Mouse (Mus musculus) Muller cell, postnatal 12 days (primary cell): ENCODE measurements at regions not wholly inside any gene's neighbourhood (a gene's known extent, or its start where the extent isn't known, plus 50 kb on each side); places are given as distances from the start of the nearest gene placed in this dataset.

Experiments
- DNase-seq: peaks from one replicate; pipeline ENCODE4 v3.0.0-alpha.2; 2015; ENCODE audit errors: inconsistent ontology term

- DNase-seq: no peak
Observed at GRCm38 (mm10) chr2:146565693-146566092, 53.5 kb upstream of the Ralgapa2 start.

GRCm38 (mm10) chr2:146568171-146568842 is 56.2 kb upstream of the Ralgapa2 start:
- DNase-seq: no peak

- no peak for DNase-seq
Observed at GRCm38 (mm10) chr2:146571036-146571435, 58.9 kb upstream of the Ralgapa2 start.

GRCm38 (mm10) chr2:146571857-146572256 is 59.7 kb upstream of the Ralgapa2 start:
- no peak for DNase-seq

- DNase-seq: peak; percentile 19
Observed at GRCm38 (mm10) chr2:146575610-146576297, 63.6 kb upstream of the Ralgapa2 start.

GRCm38 (mm10) chr2:146576298-146576905 is 64.3 kb upstream of the Ralgapa2 start:
- no peak for DNase-seq

- DNase-seq: no peak
Observed at GRCm38 (mm10) chr2:146577096-146577495, 65.0 kb upstream of the Ralgapa2 start.

- DNase-seq: no peak
Observed at GRCm38 (mm10) chr2:146581220-146581619, 69.1 kb upstream of the Ralgapa2 start.

- no peak for DNase-seq
Observed at GRCm38 (mm10) chr2:146583807-146584388, 71.8 kb upstream of the Ralgapa2 start.

- no peak for DNase-seq
Observed at GRCm38 (mm10) chr2:146586381-146586780, 74.2 kb upstream of the Ralgapa2 start.

GRCm38 (mm10) chr2:146586981-146587380 is 74.8 kb upstream of the Ralgapa2 start:
- DNase-seq: no peak

GRCm38 (mm10) chr2:146589860-146590259 is 77.7 kb upstream of the Ralgapa2 start:
- DNase-seq: no peak

- DNase-seq: no peak
Observed at GRCm38 (mm10) chr2:146593291-146593690, 81.1 kb upstream of the Ralgapa2 start.

- no peak for DNase-seq
Observed at GRCm38 (mm10) chr2:146594212-146594611, 82.1 kb upstream of the Ralgapa2 start.

GRCm38 (mm10) chr2:146595673-146596072 is 83.5 kb upstream of the Ralgapa2 start:
- no peak for DNase-seq

- DNase-seq: no peak
Observed at GRCm38 (mm10) chr2:146606170-146606569, 94.0 kb upstream of the Ralgapa2 start.

- DNase-seq: no peak
Observed at GRCm38 (mm10) chr2:146610896-146611295, 98.8 kb upstream of the Ralgapa2 start.

GRCm38 (mm10) chr2:146611886-146612521 is 99.9 kb upstream of the Ralgapa2 start:
- DNase-seq: peak; percentile 69

- DNase-seq: peak; percentile 63
Observed at GRCm38 (mm10) chr2:146612522-146613288, 100.6 kb upstream of the Ralgapa2 start.

GRCm38 (mm10) chr2:146621167-146621566 is 109.0 kb upstream of the Ralgapa2 start:
- DNase-seq: peak; percentile 38

GRCm38 (mm10) chr2:146623052-146623451 is 110.9 kb upstream of the Ralgapa2 start:
- no peak for DNase-seq
